In genomic region chr10:128177316-128177715, GRCm38 (mm10) we compare ENCODE assay signal across 16 mouse cellular contexts. TPM values are rescaled to one million over a fixed set of nuclear protein-coding genes. Genes with fewer than 3 reads are reported as not detected.
"Had no signal": no experiment of that assay in that cellular context is flagged by ENCODE, and none has a peak within 500 bp of the region (broad histone marks: within the 10 kb centered on the region; RNA-seq: fewer than 3 reads in every experiment).

No protein-coding gene starts in this region.

- H3K27ac ChIP-seq: liver, embryonic 15.5 days; midbrain, embryonic 15.5 days had no signal

- H3K36me3 ChIP-seq: liver, embryonic 15.5 days; midbrain, embryonic 15.5 days had no signal

- H3K27me3 ChIP-seq: liver, embryonic 15.5 days; midbrain, embryonic 15.5 days had no signal

- H3K9ac ChIP-seq: liver, embryonic 15.5 days; midbrain, embryonic 15.5 days had no signal

- H3K4me3 ChIP-seq: left cerebral cortex, adult 2 months; midbrain, embryonic 15.5 days had no signal

- ATAC-seq: lung, postnatal 0 days; midbrain, embryonic 15.5 days had no signal

- DNase-seq: kidney, postnatal 10 days; kidney, postnatal 4 days; lung, adult 2 months; lung, postnatal 36 days; right cerebral cortex, postnatal 4 days; spleen, adult 18-20 months; thymus, adult 18-20 months; thymus, postnatal 14 days had no signal

- H3K9me3 ChIP-seq: liver, embryonic 15.5 days; midbrain, embryonic 15.5 days had no signal

RNA-seq across cellular contexts. Expression of gene Mip, which starts 48.3 kb away (rescaled TPM):
- polyA plus RNA-seq: kidney, embryonic 14.5 days; liver, adult 2 months; liver, embryonic 15.5 days; lung, adult 2 months; lung, postnatal 0 days; neural tube, embryonic 14.5 days; stomach, embryonic 14.5 days had no signal
